Mouse (Mus musculus) neural tube, embryonic 14.5 days (tissue): Measurements from ENCODE around the gene Prss35. TPM values are rescaled to one million over a fixed set of nuclear protein-coding genes. Genes with fewer than 3 reads are reported as not detected.
A peak's percentile ranks its signal among the peaks of the same experiment; 100 is the strongest.

Experiments used
- ATAC-seq: fragments of 200-750 bp; cut with Nextera tagmentation; 2 replicates; pipeline ENCODE4 v1.8.0; 2017; ENCODE audit warnings: low read depth, mild to moderate bottlenecking, moderate TSS enrichment, moderate library complexity
- H3K27ac ChIP-seq: fragments of 300-500 bp; sonication (generic); 2 replicates; pipeline ENCODE4 v1.5.1; 2014; ENCODE audit warnings: low read depth, mild to moderate bottlenecking, control low read depth, low read length, moderate library complexity, mixed read lengths
- H3K27me3 ChIP-seq: fragments of 300-500 bp; sonication (generic); 2 replicates; pipeline ENCODE4 v1.6.1; 2014; ENCODE audit warnings: low read length; ENCODE audit not compliant: control insufficient read depth, insufficient read depth
- H3K36me3 ChIP-seq: fragments of 300-500 bp; sonication (generic); 2 replicates; pipeline ENCODE4 v1.6.1; 2014; ENCODE audit warnings: low read length, mixed read lengths; ENCODE audit not compliant: control insufficient read depth, insufficient read depth
- H3K4me1 ChIP-seq: fragments of 300-500 bp; sonication (generic); 2 replicates; pipeline ENCODE4 v1.6.1; 2014; ENCODE audit warnings: low read length; ENCODE audit not compliant: control insufficient read depth, insufficient read depth
- H3K4me2 ChIP-seq: fragments of 300-500 bp; sonication (generic); 2 replicates; pipeline ENCODE4 v1.6.1; 2014; ENCODE audit warnings: mild to moderate bottlenecking, low read depth, low read length, control low read depth
- H3K4me3 ChIP-seq: fragments of 300-500 bp; sonication (generic); 2 replicates; pipeline ENCODE4 v1.5.1; 2014; ENCODE audit warnings: low read depth, low read length, control low read depth, mixed read lengths
- H3K9ac ChIP-seq: fragments of 300-500 bp; sonication (generic); replicated peaks from 2 replicates; pipeline ENCODE4 v1.6.1; 2014; ENCODE audit warnings: low read depth, mild to moderate bottlenecking, control low read depth, low read length, mixed read lengths
- H3K9me3 ChIP-seq: fragments of 300-500 bp; sonication (generic); 2 replicates; pipeline ENCODE4 v1.6.1; 2016; ENCODE audit warnings: low read length; ENCODE audit not compliant: control insufficient read depth
- WGBS: fragments of 180-500 bp; shearing (Covaris S2); extraction: QIAGEN DNeasy Blood & Tissue Kit; methylation state at CpG from one replicate; pipeline ENCODE4 v1.1.7; 2014; 5-methylcytosine and 5-hydroxymethylcytosine counted together
- polyA plus RNA-seq: library from polyadenylated mRNA; unstranded; fragments of >200 nt; fragmentation: Nextera tagmentation; extraction: Ambion mirVana; gene quantifications from 2 replicates; pipeline ENCODE4 v1.2.1, GENCODE M21; 2014

Prss35 gene
- polyA plus RNA-seq, result 4.2 and 11.9 TPM in 2 replicates

DNA sequence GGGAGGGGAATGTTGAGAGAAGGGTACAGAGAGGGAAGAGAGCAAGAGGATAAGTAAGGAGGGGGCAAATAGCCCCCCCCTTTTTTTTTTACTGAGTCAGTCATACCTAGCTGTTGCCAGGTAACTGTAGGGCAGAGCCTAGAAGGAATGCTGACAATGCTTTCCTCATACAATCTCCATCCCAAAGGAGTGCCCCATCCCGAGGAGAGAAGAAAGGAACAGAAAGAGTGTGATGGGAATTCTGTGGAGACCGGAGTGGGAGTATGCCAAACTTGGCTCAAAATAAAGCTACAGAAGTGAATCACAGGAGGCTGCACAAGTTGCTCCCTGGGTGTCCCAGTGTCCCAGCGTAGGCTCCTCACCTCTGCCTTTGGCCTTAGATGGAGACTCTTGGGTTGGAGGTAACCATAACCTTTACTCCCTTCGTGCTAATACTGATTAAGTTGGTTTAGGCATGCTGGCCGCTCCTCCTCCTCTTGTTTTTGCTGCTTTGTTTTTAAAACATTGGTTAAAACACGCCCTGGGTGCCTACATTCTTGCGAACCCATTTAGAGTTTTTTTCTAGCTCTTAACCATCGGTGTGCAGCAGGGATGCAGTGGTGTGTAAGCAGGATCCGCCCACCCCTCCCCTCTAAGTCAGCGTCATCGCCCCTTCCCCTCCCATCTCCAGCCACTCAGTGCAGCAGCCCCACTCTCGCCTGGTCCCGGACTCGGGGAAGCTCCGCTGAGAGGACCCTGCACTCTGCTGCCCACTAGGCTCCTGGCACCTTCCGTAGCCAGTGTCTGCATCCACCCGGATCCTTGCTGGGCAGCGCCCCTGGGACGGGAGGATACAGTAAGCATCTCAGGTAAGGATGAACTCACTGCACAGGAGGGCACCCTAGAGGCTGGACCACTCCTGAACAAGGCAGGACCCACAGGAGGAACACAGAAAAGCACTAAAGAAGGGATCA, at the start of gene Prss35:
TSS of gene Prss35 (plus strand) at position 691 of the 953 bp plus-strand sequence.
- H3K4me3 ChIP-seq, result peak within 1 kb of the TSS; percentile 32
- no peak within 1 kb of the TSS for H3K27ac ChIP-seq
- peak within 1 kb of the TSS; percentile 54 for H3K9ac ChIP-seq
- 2% methylated on average over 19 of the region's 19 CpGs for WGBS
- H3K4me2 ChIP-seq, result peak within 1 kb of the TSS; percentile 67
- no peaks in the 10 kb centered on the region for H3K27me3 ChIP-seq
- no peaks in the 10 kb centered on the region for H3K9me3 ChIP-seq
- no peaks in the 10 kb centered on the region for H3K36me3 ChIP-seq
- H3K4me1 ChIP-seq, result peaks cover 6% of the 10 kb centered on the region; the same call in 1 of the 2 replicates
- peak; percentile 94 for ATAC-seq

DNA sequence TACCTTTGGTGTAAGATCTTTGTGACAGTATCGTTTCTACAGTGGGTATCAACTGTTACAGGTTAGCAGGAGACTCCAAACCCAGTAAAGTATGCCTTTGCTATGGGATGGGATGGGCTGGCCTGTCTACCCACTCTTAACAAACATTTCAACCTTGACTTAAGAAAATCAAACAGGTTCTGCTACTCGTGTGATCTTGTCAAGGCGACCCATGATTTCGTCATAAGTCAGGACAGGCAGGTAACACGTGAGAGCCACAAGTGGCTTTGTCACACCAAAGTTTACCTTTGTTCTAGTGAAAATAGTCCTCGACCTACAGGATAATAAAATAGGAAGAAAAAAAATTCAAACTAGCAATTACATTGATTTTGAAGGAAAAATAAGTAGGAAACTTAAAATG, 49.5 kb upstream of the Prss35 start:
- Histone ChIP-seq H3K9ac (no peak overlapping the region), H3K27ac (no peak overlapping the region), H3K4me1 (0 out of 2 replicates have a peak, but pooled peaks cover 3% of the 10 kb centered on the region), H3K27me3 (no peaks in the 10 kb centered on the region), H3K4me3 (no peak overlapping the region), H3K9me3 (no peaks in the 10 kb centered on the region), H3K4me2 (no peak overlapping the region), H3K36me3 (no peaks in the 10 kb centered on the region)
- 93% methylated on average over 6 of the region's 6 CpGs for WGBS
- ATAC-seq, result no peak

DNA sequence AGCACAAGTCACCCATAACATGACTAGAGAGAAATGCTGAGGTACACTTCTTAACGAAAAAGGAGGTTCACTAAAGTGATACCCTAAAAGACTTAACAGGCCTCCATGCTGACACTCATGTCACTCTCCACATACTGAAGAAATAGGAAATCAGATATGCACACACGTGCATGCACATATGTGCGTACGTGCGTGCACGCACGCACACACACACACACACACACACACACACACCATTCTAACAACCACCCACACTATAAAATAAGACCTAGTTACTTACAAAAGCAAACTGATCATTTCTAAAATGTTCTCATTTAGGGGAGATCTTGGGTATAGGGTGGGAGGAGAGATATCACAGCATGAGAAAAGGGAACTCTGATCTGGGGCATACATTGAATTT, 48.8 kb upstream of the Prss35 start:
- H3K36me3 ChIP-seq, result no peaks in the 10 kb centered on the region
- no peaks in the 10 kb centered on the region for H3K27me3 ChIP-seq
- peak overlapping the region; percentile 75; the same call in 1 of the 2 replicates for H3K4me3 ChIP-seq
- H3K4me1 ChIP-seq, result 0 out of 2 replicates have a peak, but pooled peaks cover 3% of the 10 kb centered on the region
- no peak overlapping the region for H3K27ac ChIP-seq
- 94% methylated on average over 7 of the region's 7 CpGs for WGBS
- no peak overlapping the region for H3K9ac ChIP-seq
- ATAC-seq, result no peak
- no peaks in the 10 kb centered on the region for H3K9me3 ChIP-seq
- peak overlapping the region; percentile 70 for H3K4me2 ChIP-seq

DNA sequence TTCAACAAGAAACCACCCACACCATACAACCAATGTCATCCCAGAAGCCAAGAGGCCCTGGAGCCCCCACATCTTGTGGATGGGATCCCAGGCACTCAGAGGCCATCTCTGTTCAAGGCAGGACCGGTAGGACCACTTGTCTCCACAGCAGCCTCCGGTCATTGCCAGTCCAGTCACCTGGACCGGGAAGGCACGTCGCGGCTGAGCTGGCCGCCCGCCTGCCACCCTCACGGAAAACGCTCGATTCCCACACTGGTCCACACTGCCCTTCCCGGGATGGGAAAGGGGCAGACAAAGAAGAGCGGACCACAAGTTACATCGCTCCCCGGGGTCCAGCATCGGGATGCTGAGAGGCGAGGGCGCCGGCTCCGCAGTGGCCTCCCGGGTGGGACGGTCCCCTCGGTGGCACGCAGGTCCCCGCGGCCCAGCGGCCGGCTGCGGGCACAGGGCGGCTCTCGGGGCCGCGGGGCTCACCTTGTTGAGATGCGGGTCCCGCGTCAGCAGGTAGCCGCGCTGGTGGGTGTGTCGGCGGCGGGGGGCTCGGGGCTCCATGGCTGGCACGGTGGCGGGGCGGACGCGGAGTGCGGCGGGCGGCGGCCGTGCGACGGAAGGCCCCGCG, 48.1 kb upstream of the Prss35 start:
- H3K9me3 ChIP-seq, result no peaks in the 10 kb centered on the region
- H3K4me3 ChIP-seq, result peak overlapping the region; percentile 75
- no peaks in the 10 kb centered on the region for H3K36me3 ChIP-seq
- peak overlapping the region; percentile 70 for H3K4me2 ChIP-seq
- peak overlapping the region; percentile 66 for H3K27ac ChIP-seq
- WGBS, result 2% methylated on average over 33 of the region's 56 CpGs
- H3K9ac ChIP-seq, result peak overlapping the region; percentile 84
- H3K27me3 ChIP-seq, result no peaks in the 10 kb centered on the region
- 0 out of 2 replicates have a peak, but pooled peaks cover 3% of the 10 kb centered on the region for H3K4me1 ChIP-seq
- ATAC-seq, result peak; percentile 72

DNA sequence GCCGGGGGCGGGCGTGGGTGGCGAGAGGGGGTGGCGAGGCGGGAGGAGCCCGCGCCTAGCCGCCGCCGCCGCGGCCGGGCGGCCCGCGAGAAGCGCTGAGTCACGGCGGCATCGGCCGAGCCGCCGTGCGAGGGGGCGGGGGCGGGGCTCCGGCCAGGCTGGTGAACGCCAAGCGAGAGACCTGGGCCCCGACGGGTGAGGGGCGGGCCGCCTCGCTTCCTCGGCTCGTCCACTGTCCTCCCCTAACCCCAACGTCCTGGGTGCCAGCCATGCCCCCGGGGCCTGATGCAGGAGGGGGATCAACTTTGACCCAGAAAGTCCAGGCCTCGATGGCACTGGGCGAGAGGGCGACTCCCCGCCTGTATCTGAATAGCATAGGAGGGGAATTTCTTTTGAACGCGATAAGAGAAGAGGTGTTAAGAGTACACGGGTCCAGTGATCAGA, 47.6 kb upstream of the Prss35 start, which contains the start of gene Me1:
TSS of gene Me1 (minus strand) at position 136 of the 444 bp plus-strand sequence.
- peak within 1 kb of the TSS; percentile 66 for H3K27ac ChIP-seq
- ATAC-seq, result peak; percentile 82
- WGBS, result under 1% methylated on average over 26 of the region's 46 CpGs

DNA sequence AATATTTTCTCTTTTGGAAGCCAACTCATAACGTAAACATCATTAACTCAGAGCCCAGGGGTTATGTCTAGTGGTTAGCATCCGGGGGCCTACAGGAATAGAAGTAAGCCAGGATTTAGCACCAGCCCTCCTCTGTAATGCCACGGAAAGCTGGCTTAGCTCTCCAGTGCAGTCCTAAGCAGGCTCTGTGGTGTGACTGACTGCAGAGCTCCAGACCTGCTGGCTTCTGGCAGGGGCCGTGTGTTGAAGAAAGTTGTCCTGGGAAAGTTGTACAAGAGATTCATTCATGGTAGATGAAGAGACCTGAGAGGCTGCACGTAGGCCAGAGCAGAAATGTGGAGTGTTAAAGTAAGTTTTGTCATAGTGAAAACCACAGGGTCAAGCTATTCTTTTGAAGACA, 42.2 kb upstream of the Prss35 start:
- Histone ChIP-seq H3K4me1 (0 out of 2 replicates have a peak, but pooled peaks cover under 1% of the 10 kb centered on the region), H3K36me3 (no peaks in the 10 kb centered on the region), H3K9me3 (no peaks in the 10 kb centered on the region), H3K4me2 (no peak overlapping the region), H3K27me3 (no peaks in the 10 kb centered on the region), H3K4me3 (no peak overlapping the region), H3K27ac (no peak overlapping the region), H3K9ac (no peak overlapping the region)
- WGBS, result 53% methylated on average over 5 of the region's 5 CpGs
- no peak for ATAC-seq

More for the DNA sequence above, 47.6 kb upstream of the Prss35 start, which contains the start of gene Me1:
- 0 out of 2 replicates have a peak, but pooled peaks cover 3% of the 10 kb centered on the region for H3K4me1 ChIP-seq
- no peaks in the 10 kb centered on the region for H3K27me3 ChIP-seq
- H3K4me3 ChIP-seq, result peak within 1 kb of the TSS; percentile 75
- peak within 1 kb of the TSS; percentile 70 for H3K4me2 ChIP-seq
- H3K36me3 ChIP-seq, result no peaks in the 10 kb centered on the region
- H3K9me3 ChIP-seq, result no peaks in the 10 kb centered on the region
- H3K9ac ChIP-seq, result peak within 1 kb of the TSS; percentile 84

DNA sequence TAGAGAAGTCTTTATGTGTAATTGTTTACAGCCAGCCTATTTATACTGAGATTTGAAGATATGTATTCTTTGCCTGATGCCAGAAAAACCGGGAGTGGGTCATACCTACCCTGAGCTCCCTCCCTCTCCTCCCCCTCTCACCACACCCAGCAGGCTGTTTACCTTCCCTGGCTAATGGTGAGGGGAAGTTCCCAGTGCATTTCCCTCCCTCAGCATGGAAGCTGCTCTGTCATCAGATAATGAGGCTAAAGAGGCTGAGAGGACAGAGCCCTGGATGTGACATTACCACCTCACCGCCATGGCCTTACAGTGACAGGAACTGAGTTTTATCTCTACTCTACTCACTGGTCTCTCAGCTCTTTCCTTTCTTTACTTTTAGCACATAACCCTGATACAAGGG, 41.6 kb upstream of the Prss35 start:
- Histone ChIP-seq H3K4me2 (no peak overlapping the region), H3K4me3 (no peak overlapping the region), H3K4me1 (no peaks in the 10 kb centered on the region), H3K36me3 (no peaks in the 10 kb centered on the region), H3K27ac (no peak overlapping the region), H3K27me3 (no peaks in the 10 kb centered on the region), H3K9me3 (no peaks in the 10 kb centered on the region), H3K9ac (no peak overlapping the region)
- no peak for ATAC-seq
- WGBS, result 18% methylated on average over 2 of the region's 2 CpGs

DNA sequence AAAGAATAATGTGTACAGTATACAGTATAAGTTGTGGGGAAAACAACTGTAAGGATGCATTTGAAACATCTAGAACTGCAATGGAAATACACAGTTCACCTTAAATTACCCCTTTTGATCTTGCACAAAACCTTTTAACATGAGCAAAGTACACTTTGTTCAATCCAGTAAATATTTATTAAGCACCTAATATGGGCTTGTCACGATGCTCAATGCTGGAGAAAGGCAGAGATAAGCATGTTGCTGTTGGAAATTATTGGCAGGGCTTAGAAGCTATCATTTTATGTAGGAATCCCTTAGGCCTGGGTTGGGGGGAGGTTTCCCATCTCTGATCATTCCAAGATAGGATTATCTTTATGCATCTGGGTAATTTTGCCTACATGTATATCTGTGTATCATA, 36.0 kb upstream of the Prss35 start:
- no peaks in the 10 kb centered on the region for H3K9me3 ChIP-seq
- no peak overlapping the region for H3K27ac ChIP-seq
- no peak for ATAC-seq
- H3K4me3 ChIP-seq, result no peak overlapping the region
- no peak overlapping the region for H3K9ac ChIP-seq
- H3K4me1 ChIP-seq, result no peaks in the 10 kb centered on the region
- 54% methylated on average over 1 of the region's 1 CpGs for WGBS
- no peaks in the 10 kb centered on the region for H3K36me3 ChIP-seq
- no peak overlapping the region for H3K4me2 ChIP-seq
- no peaks in the 10 kb centered on the region for H3K27me3 ChIP-seq
